Mouse (Mus musculus): ENCODE data around the gene Tecr.

DNA sequence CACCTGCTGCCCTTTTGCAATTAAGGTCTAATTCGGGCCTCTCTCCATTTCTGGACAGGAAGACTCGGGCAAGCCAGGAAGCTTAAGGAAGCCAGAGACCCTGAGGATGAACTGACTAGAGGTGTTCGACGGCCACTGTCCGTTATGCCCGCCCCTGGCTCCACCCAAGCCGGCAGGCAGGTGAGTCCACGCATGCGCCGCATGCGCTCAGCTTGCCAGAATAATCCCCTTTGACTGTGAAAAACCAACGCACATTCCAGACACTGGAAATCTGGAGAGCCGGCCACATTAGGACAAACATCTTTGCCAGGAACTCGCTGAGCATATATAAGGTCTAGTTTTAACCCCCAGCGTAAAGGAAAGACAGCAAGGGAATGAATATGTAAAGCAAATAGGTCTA is 24.5 kb downstream of the Tecr start:
- no peak for TF ChIP-seq POLR2A (IDR thresholded peaks at IDR 0.05; ENCODE audit: insufficient read depth, low read depth, low read length)
- TF ChIP-seq CTCF (IDR thresholded peaks at IDR 0.05; ENCODE audit: insufficient read depth, low read depth, low read length) = no peak

All from olfactory bulb, adult 2 months (tissue).